Mouse (Mus musculus) MEL (cell line): Measurements from ENCODE around the gene Lmo7. TPM values are rescaled to one million over a fixed set of nuclear protein-coding genes. Genes with fewer than 3 reads are reported as not detected.

Experiments used
- DNase-seq: peaks from one replicate; pipeline ENCODE4 v3.0.0; 2011; ENCODE audit warnings: low read depth, low spot score
- H3K27ac ChIP-seq: 2 replicates; pipeline ENCODE4 v1.5.1; 2012; ENCODE audit warnings: low read depth, mild to moderate bottlenecking, control low read depth, low read length, moderate library complexity; ENCODE audit not compliant: control insufficient read depth
- H3K27me3 ChIP-seq, 2 experiments: fragments of 150-350 bp in 1 of 2; sonication (generic) in 1 of 2; 2 replicates each; pipeline ENCODE4 v1.6.1; 2012; ENCODE audit warnings: low read length in 2 of 2, mild to moderate bottlenecking in 2 of 2, improper control_type of control experiment in 1 of 2, moderate library complexity in 1 of 2; ENCODE audit not compliant: insufficient read depth in 2 of 2, control insufficient read depth in 1 of 2
- H3K36me3 ChIP-seq, 2 experiments: 2 replicates each; pipeline ENCODE4 v1.6.1; 2012 to 2014; ENCODE audit warnings: low read length in 2 of 2, improper control_type of control experiment in 1 of 2, inconsistent platforms in 1 of 2, mild to moderate bottlenecking in 1 of 2; ENCODE audit not compliant: insufficient read depth in 2 of 2, control insufficient read depth in 1 of 2
- H3K4me1 ChIP-seq, 2 experiments: fragments of 150-350 bp in 1 of 2; sonication (generic) in 1 of 2; 2 replicates each; pipeline ENCODE4 v1.6.1; 2012; ENCODE audit warnings: low read length in 2 of 2, improper control_type of control experiment in 1 of 2, mild to moderate bottlenecking in 1 of 2; ENCODE audit not compliant: insufficient read depth in 2 of 2, control insufficient read depth in 1 of 2
- H3K4me3 ChIP-seq, 2 experiments: fragments of 150-350 bp in 1 of 2; sonication (generic) in 1 of 2; 2 replicates each; pipeline ENCODE4 v1.5.1; 2012; ENCODE audit warnings: low read depth in 2 of 2, low read length in 2 of 2, mild to moderate bottlenecking in 2 of 2, moderate library complexity in 2 of 2, control low read depth in 1 of 2, improper control_type of control experiment in 1 of 2; ENCODE audit not compliant: control insufficient read depth in 1 of 2, insufficient read depth in 1 of 2
- H3K79me2 ChIP-seq: 2 replicates; pipeline ENCODE4 v1.6.1; 2012; ENCODE audit warnings: mild to moderate bottlenecking, low read length, moderate library complexity; ENCODE audit not compliant: control insufficient read depth, poor library complexity, insufficient read depth
- H3K9ac ChIP-seq: 2 replicates; pipeline ENCODE4 v1.6.1; 2012; ENCODE audit warnings: low read depth, mild to moderate bottlenecking, control low read depth, low read length, moderate library complexity; ENCODE audit not compliant: control insufficient read depth, poor library complexity, severe bottlenecking
- H3K9me3 ChIP-seq: fragments of 150-350 bp; sonication (generic); replicated peaks from 2 replicates; pipeline ENCODE4 v1.6.1; 2012; ENCODE audit warnings: mild to moderate bottlenecking, low read length, improper control_type of control experiment, moderate library complexity; ENCODE audit not compliant: insufficient read depth
- GATA1 ChIP-seq: IDR thresholded peaks from 2 replicates; pipeline ENCODE4 v1.6.1; 2011; ENCODE audit warnings: low read depth, low read length, improper control_type of control experiment
- HCFC1 ChIP-seq: IDR thresholded peaks from 2 replicates; pipeline ENCODE4 v1.6.1; 2012; ENCODE audit warnings: low read depth, mild to moderate bottlenecking, inconsistent platforms, low read length, improper control_type of control experiment, moderate library complexity
- MAX ChIP-seq: IDR thresholded peaks from 2 replicates; pipeline ENCODE4 v1.6.1; 2011; ENCODE audit warnings: low read length, improper control_type of control experiment
- MAZ ChIP-seq: IDR thresholded peaks from 2 replicates; pipeline ENCODE4 v1.6.1; 2012; ENCODE audit warnings: low read depth, mild to moderate bottlenecking, inconsistent platforms, low read length, improper control_type of control experiment
- RAD21 ChIP-seq: IDR thresholded peaks from 2 replicates; pipeline ENCODE4 v1.6.1; 2011; ENCODE audit warnings: mild to moderate bottlenecking, low read depth, low read length, improper control_type of control experiment
- SIN3A ChIP-seq: IDR thresholded peaks from 2 replicates; pipeline ENCODE4 v1.6.1; 2012; ENCODE audit warnings: low read length, improper control_type of control experiment, inconsistent platforms
- SMC3 ChIP-seq: IDR thresholded peaks from 2 replicates; pipeline ENCODE4 v1.6.1; 2011; ENCODE audit warnings: low read depth, low read length, improper control_type of control experiment
- USF1 ChIP-seq: IDR thresholded peaks from 2 replicates; pipeline ENCODE4 v1.6.1; 2014; ENCODE audit warnings: low read depth, mild to moderate bottlenecking, inconsistent platforms, low read length, improper control_type of control experiment, moderate library complexity
- ZC3H11A ChIP-seq: IDR thresholded peaks from 2 replicates; pipeline ENCODE4 v1.6.1; 2012; ENCODE audit warnings: low read depth, mild to moderate bottlenecking, inconsistent platforms, low read length, improper control_type of control experiment
- polyA plus RNA-seq, 2 experiments: library from polyadenylated mRNA; stranded (reverse) in 1 of 2; unstranded in 1 of 2; fragments of >175 nt in 1 of 2; fragments of >200 nt in 1 of 2; gene quantifications; 2 replicates each; pipeline versions ENCODE4 v1.2.1 to v1.2.4; 2012; ENCODE audit warnings: low replicate concordance in 2 of 2, low read depth in 1 of 2; ENCODE audit not compliant: insufficient read length in 2 of 2, insufficient read depth in 1 of 2, missing spikeins in 1 of 2
- total RNA-seq: library from RNA; depleted of rRNA; stranded (reverse); fragments of 300-350 nt; gene quantifications from 2 replicates; pipeline ENCODE4 v1.2.3, GENCODE M21; 2012

Lmo7 gene
- total and polyA plus RNA-seq, 3 experiments: not detected

DNA sequence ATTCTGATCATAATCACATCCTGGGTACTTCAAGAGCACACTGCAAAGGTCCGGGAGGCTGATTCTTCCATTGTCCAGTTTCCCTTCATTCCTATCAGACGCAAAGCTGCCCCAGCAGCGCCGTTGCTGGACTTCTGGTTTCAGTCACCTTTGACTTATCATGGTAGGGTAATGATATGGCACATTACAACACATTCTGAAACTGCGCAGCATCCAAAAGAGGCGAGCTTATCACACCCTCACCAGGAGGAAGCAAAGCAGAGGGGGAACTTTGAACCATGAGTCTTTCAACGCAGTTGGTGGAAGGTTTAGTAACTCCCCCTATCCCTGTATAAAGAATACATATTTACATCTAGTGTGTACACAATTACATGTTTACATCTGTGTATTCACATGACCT, 117.8 kb downstream of the Lmo7 start:
- Histone ChIP-seq H3K9ac (no peak overlapping the region), H3K27me3 (no peaks in the 10 kb centered on the region), H3K4me1 (peaks cover 0 to 7% of the 10 kb centered on the region in 2 experiments; a peak in 3 of 4 replicates), H3K9me3 (no peaks in the 10 kb centered on the region), H3K79me2 (no peaks in the 10 kb centered on the region), H3K36me3 (peaks cover 0 to 3% of the 10 kb centered on the region in 2 experiments; a peak in 2 of 4 replicates), H3K4me3 (no peak overlapping the region), H3K27ac (no peak overlapping the region)
- peak; percentile 11 for DNase-seq
- TF ChIP-seq ZC3H11A (no peak), GATA1 (0 out of 2 replicates have a peak, but pooled peaks have one; percentile 29)

DNA sequence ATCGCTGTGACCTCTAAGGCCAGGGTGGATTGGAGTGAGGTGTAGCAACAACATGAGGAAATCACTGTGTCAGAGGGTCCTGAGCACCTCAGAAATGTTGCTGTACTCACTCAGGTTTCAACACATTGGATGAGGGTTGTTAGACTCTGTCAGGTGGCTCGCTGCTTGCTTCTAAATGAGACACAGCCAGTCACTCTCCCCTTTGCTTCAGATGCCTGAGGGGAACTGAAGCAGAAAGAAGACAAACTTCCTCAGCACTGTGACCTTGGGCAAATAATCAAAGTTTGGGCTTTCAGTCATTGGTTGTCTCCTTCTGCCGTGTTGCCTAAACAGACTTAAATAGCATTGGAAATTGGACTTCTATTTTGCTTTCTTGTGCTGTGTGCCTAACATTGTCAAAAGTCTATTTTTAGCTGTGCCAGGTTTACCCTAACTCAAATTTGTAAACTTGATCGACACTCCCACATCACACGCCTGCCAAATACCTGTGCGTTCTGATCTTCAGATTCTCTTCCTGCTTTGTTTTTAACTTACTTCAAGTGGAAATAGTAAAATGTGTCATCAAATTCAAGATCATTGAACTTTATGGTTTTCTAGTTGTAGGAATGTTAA, 122.9 kb downstream of the Lmo7 start:
- TF ChIP-seq MAX (no peak), GATA1 (no peak)
- no peaks in the 10 kb centered on the region for H3K9me3 ChIP-seq
- H3K4me1 ChIP-seq: no peaks in the 10 kb centered on the region; a peak in 1 of 4 replicates
- H3K4me3 ChIP-seq: no peak overlapping the region
- no peak overlapping the region for H3K9ac ChIP-seq
- no peaks in the 10 kb centered on the region for H3K36me3 ChIP-seq
- H3K27me3 ChIP-seq: no peaks in the 10 kb centered on the region
- DNase-seq: no peak
- H3K27ac ChIP-seq: no peak overlapping the region
- no peaks in the 10 kb centered on the region for H3K79me2 ChIP-seq

DNA sequence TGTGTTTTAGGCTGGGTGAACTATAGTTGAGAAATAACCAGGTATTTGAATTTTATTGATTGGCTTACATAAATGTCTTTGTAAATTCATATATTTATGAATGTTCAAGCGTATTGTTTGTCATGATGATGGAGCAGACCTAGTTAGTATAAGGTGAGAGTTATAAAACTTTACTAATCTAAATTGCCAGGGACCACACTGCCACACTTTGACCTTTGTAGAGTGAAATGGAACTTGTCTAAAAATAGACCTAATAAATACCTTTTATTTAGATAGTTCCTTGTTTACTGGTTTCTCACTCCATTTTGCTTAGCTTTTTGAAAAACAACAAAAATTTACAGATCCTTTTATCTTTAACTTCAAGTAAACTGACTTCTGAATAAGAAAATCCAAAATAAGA, 123.5 kb downstream of the Lmo7 start:
- Histone ChIP-seq H3K36me3 (no peaks in the 10 kb centered on the region), H3K4me3 (no peak overlapping the region), H3K27ac (no peak overlapping the region), H3K9ac (no peak overlapping the region), H3K9me3 (no peaks in the 10 kb centered on the region), H3K4me1 (no peaks in the 10 kb centered on the region), H3K79me2 (no peaks in the 10 kb centered on the region), H3K27me3 (no peaks in the 10 kb centered on the region)
- TF ChIP-seq HCFC1 (no peak), RAD21 (no peak)
- no peak for DNase-seq

DNA sequence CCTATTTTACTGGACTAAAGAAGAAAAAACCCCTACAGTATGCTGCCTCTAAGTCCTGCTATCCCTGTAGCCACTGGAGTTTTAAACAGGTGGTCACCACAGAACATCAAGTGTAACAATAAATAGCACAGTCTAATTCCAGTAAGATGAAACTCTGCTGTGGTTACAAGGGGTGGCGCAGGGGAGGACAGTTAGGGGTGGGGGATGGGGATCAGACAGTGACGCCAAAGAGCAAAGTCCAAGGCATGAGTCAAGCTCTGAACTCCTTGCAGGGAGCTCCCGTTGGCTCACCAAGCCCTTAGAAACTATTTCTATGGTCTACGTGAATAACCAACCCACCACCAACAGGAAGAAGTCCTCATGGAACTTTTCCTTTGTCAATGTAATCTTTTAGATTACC, 124.0 kb downstream of the Lmo7 start:
- DNase-seq: no peak
- Histone ChIP-seq H3K79me2 (no peaks in the 10 kb centered on the region), H3K27ac (no peak overlapping the region), H3K36me3 (no peaks in the 10 kb centered on the region), H3K4me1 (no peaks in the 10 kb centered on the region), H3K4me3 (no peak overlapping the region), H3K9me3 (no peaks in the 10 kb centered on the region), H3K9ac (no peak overlapping the region), H3K27me3 (no peaks in the 10 kb centered on the region)
- TF ChIP-seq MAZ: no peak
- TF ChIP-seq SMC3: no peak
- TF ChIP-seq SIN3A: no peak
- no peak for TF ChIP-seq USF1
